Mouse (Mus musculus) CH12.LX (cell line): ENCODE measurements around the gene Jph3.

Experiments used
- CTCF ChIP-seq, 2 experiments: IDR thresholded peaks in 1 of 2; conservative IDR thresholded peaks in 1 of 2; 2 replicates each; pipeline ENCODE4 v1.5.1; 2011 to 2012; ENCODE audit warnings: low read depth in 2 of 2, low read length in 2 of 2, improper control_type of control experiment in 1 of 2, inconsistent platforms in 1 of 2, mild to moderate bottlenecking in 1 of 2, moderate library complexity in 1 of 2
- TCF12 ChIP-seq: IDR thresholded peaks from 2 replicates; pipeline ENCODE4 v1.6.1; 2014; ENCODE audit warnings: low read depth, mild to moderate bottlenecking, inconsistent platforms, low read length, improper control_type of control experiment
- UBTF ChIP-seq: IDR thresholded peaks from 2 replicates; pipeline ENCODE4 v1.6.1; 2012; ENCODE audit warnings: low read depth, mild to moderate bottlenecking, inconsistent platforms, low read length, improper control_type of control experiment, moderate library complexity
- USF1 ChIP-seq: IDR thresholded peaks from 2 replicates; pipeline ENCODE4 v1.6.1; 2014; ENCODE audit warnings: low read depth, mild to moderate bottlenecking, inconsistent platforms, low read length, improper control_type of control experiment

- TF ChIP-seq TCF12 (no peak), CTCF (conservative IDR thresholded peaks at IDR 0.05 in 1 of 2, IDR thresholded peaks at IDR 0.05 in 1 of 2; ENCODE audit: low read depth in 2 of 2, low read length in 2 of 2) (no peak), UBTF (no peak), USF1 (no peak)
These were observed 63.2 kb downstream of the Jph3 start for GRCm38 (mm10) chr8:121792627-121793026.
